Comparison of ENCODE assay signal across 31 mouse cellular contexts in genomic region chr13:32317354-32317753, GRCm38 (mm10).
"Had no signal": no experiment of that assay in that cellular context is flagged by ENCODE, and none has a peak within 500 bp of the region (broad histone marks: within the 10 kb centered on the region; RNA-seq: fewer than 3 reads in every experiment).

No protein-coding gene starts in this region.

- H3K27ac ChIP-seq: limb, embryonic 10.5 days; limb, embryonic 12.5 days; limb, embryonic 13.5 days; limb, embryonic 15.5 days; liver, embryonic 12.5 days; liver, embryonic 13.5 days; liver, embryonic 14.5 days; liver, embryonic 15.5 days; lung, embryonic 15.5 days; macrophage; midbrain, embryonic 10.5 days; midbrain, embryonic 12.5 days; midbrain, embryonic 13.5 days; neural tube, embryonic 12.5 days had no signal

- H3K36me3 ChIP-seq: limb, embryonic 10.5 days; limb, embryonic 12.5 days; limb, embryonic 13.5 days; limb, embryonic 15.5 days; liver, embryonic 12.5 days; liver, embryonic 13.5 days; liver, embryonic 15.5 days; lung, embryonic 15.5 days; midbrain, embryonic 10.5 days; midbrain, embryonic 12.5 days; midbrain, embryonic 13.5 days; neural tube, embryonic 12.5 days had no signal

- H3K4me2 ChIP-seq: limb, embryonic 12.5 days; limb, embryonic 13.5 days; limb, embryonic 15.5 days; liver, embryonic 11.5 days; liver, embryonic 12.5 days; liver, embryonic 13.5 days; liver, embryonic 15.5 days; lung, embryonic 14.5 days; lung, embryonic 15.5 days; midbrain, embryonic 11.5 days; midbrain, embryonic 12.5 days; midbrain, embryonic 13.5 days; neural tube, embryonic 12.5 days had no signal

- H3K4me3 ChIP-seq: limb, embryonic 10.5 days; limb, embryonic 12.5 days; limb, embryonic 13.5 days; limb, embryonic 15.5 days; liver, embryonic 12.5 days; liver, embryonic 13.5 days; liver, embryonic 15.5 days; lung, embryonic 15.5 days; megakaryocyte, embryonic 14.5 days; midbrain, embryonic 10.5 days; midbrain, embryonic 12.5 days; midbrain, embryonic 13.5 days; myocyte; neural tube, embryonic 12.5 days had no signal

- H3K27me3 ChIP-seq: limb, embryonic 12.5 days; limb, embryonic 15.5 days; liver, embryonic 12.5 days; liver, embryonic 13.5 days; liver, embryonic 15.5 days; lung, embryonic 15.5 days; megakaryocyte, embryonic 14.5 days; midbrain, embryonic 12.5 days; midbrain, embryonic 13.5 days; neural tube, embryonic 12.5 days had no signal

- ATAC-seq: liver, embryonic 12.5 days; liver, postnatal 0 days; lung, postnatal 0 days; midbrain, embryonic 13.5 days; midbrain, embryonic 16.5 days had no signal

- DNase-seq: left cerebral cortex, postnatal 4 days; liver; liver, embryonic 13.5 days; liver, postnatal 0 days; lung, adult 18-20 months; lung, adult 2 months; lung, embryonic 14.5 days; lung, postnatal 10 days; lung, postnatal 14 days; lung, postnatal 36 days; lung, postnatal 4 days; midbrain, embryonic 14.5 days had no signal

- H3K9me3 ChIP-seq: limb, embryonic 10.5 days; limb, embryonic 12.5 days; limb, embryonic 13.5 days; limb, embryonic 15.5 days; liver, embryonic 12.5 days; liver, embryonic 13.5 days; liver, embryonic 15.5 days; lung, embryonic 15.5 days; megakaryocyte, embryonic 14.5 days; midbrain, embryonic 10.5 days; midbrain, embryonic 12.5 days; midbrain, embryonic 13.5 days; neural tube, embryonic 12.5 days had no signal

- H3K4me1 ChIP-seq: limb, embryonic 15.5 days; liver, embryonic 12.5 days; liver, embryonic 13.5 days; liver, embryonic 15.5 days; lung, embryonic 15.5 days; midbrain, embryonic 12.5 days; midbrain, embryonic 13.5 days; neural tube, embryonic 12.5 days had no signal

- H3K9ac ChIP-seq: limb, embryonic 12.5 days; limb, embryonic 13.5 days; limb, embryonic 15.5 days; liver, embryonic 12.5 days; liver, embryonic 13.5 days; liver, embryonic 14.5 days; liver, embryonic 15.5 days; liver, postnatal 0 days; lung, embryonic 14.5 days; lung, embryonic 15.5 days; midbrain, embryonic 12.5 days; midbrain, embryonic 13.5 days; neural tube, embryonic 12.5 days had no signal
